Mouse (Mus musculus) liver, adult 2 months (tissue): ENCODE data around the gene Brd3os.

ENCODE experiments used
- CTCF ChIP-seq: fragments of 200-500 bp; IDR thresholded peaks from 2 replicates; pipeline ENCODE4 v1.5.1; 2011; ENCODE audit warnings: low read depth, low read length, control low read depth
- POLR2A ChIP-seq: fragments of 200-500 bp; IDR thresholded peaks from 2 replicates; pipeline ENCODE4 v1.6.1; 2011; ENCODE audit warnings: low read length, control low read depth; ENCODE audit not compliant: insufficient read depth; ENCODE audit errors: extremely low read depth

GRCm38 (mm10) chr2:27476303-27477192 lies 34.4 kb downstream of the Brd3os start:
- no peak for TF ChIP-seq CTCF
- TF ChIP-seq POLR2A = no peak
